Mouse (Mus musculus): ENCODE measurements around the gene Myo1f.
"Not testable (repeated sequence)": the region's sequence is repeated elsewhere in the genome, so short reads cannot be mapped to it uniquely, and the experiment has no call there.

Gene Myo1f

GRCm38 (mm10) chr17:33586011-33586410 lies 30.5 kb downstream of the Myo1f start:
- DNase-seq, result no peak

- DNase-seq, result no peak
These were observed 41.8 kb downstream of the Myo1f start for GRCm38 (mm10) chr17:33597271-33597670.

- no peak for DNase-seq
These were observed 43.0 kb downstream of the Myo1f start for GRCm38 (mm10) chr17:33598506-33598905.

GRCm38 (mm10) chr17:33599836-33600475 lies 44.4 kb downstream of the Myo1f start:
- DNase-seq, result no peak

GRCm38 (mm10) chr17:33600831-33601230 lies 45.3 kb downstream of the Myo1f start:
- no peak for DNase-seq

- DNase-seq, result no peak
These were observed 46.4 kb downstream of the Myo1f start for GRCm38 (mm10) chr17:33601947-33602346.

- DNase-seq, result no peak
These were observed 51.8 kb downstream of the Myo1f start for GRCm38 (mm10) chr17:33607273-33607672.

- no peak for DNase-seq
These were observed 55.0 kb downstream of the Myo1f start for GRCm38 (mm10) chr17:33610548-33610947.

GRCm38 (mm10) chr17:33613726-33614125 lies 58.2 kb downstream of the Myo1f start:
- not testable (repeated sequence) for DNase-seq

- no peak for DNase-seq
These were observed 71.8 kb downstream of the Myo1f start for GRCm38 (mm10) chr17:33627281-33627680.

GRCm38 (mm10) chr17:33628621-33629486 lies 73.3 kb downstream of the Myo1f start, which contains the start of gene Zfp414:
TSS of gene Zfp414 (plus strand) at chr17:33629090.
- DNase-seq, result peak; percentile 97

- DNase-seq, result no peak
These were observed 74.1 kb downstream of the Myo1f start for GRCm38 (mm10) chr17:33629487-33630125.

GRCm38 (mm10) chr17:33630171-33630895 lies 74.8 kb downstream of the Myo1f start:
- no peak for DNase-seq

GRCm38 (mm10) chr17:33631236-33631635 lies 75.7 kb downstream of the Myo1f start:
- no peak for DNase-seq

GRCm38 (mm10) chr17:33631796-33632195 lies 76.3 kb downstream of the Myo1f start:
- no peak for DNase-seq

- no peak for DNase-seq
These were observed 81.5 kb downstream of the Myo1f start for GRCm38 (mm10) chr17:33637038-33637437.

- DNase-seq, result no peak
These were observed 82.2 kb downstream of the Myo1f start, which contains the start of gene Pram1 for GRCm38 (mm10) chr17:33637516-33638276. TSS of gene Pram1 (plus strand) at chr17:33638056.

- no peak for DNase-seq
These were observed 84.2 kb downstream of the Myo1f start for GRCm38 (mm10) chr17:33639743-33640142.

GRCm38 (mm10) chr17:33644068-33644467 lies 88.6 kb downstream of the Myo1f start:
- no peak for DNase-seq

- DNase-seq, result no peak
These were observed 89.6 kb downstream of the Myo1f start for GRCm38 (mm10) chr17:33645073-33645472.

- no peak for DNase-seq
These were observed 94.4 kb downstream of the Myo1f start for GRCm38 (mm10) chr17:33649781-33650475.
